ENCODE assay signal across 33 mouse cellular contexts in genomic region chr9:69716364-69716763, GRCm38 (mm10). TPM values are rescaled to one million over a fixed set of nuclear protein-coding genes. Genes with fewer than 3 reads are reported as not detected.
DNase-seq lines count a peak whose midpoint lies in the region; ATAC-seq and TF ChIP-seq lines count a peak whose summit lies in the region.
"Had no signal": no experiment of that assay in that cellular context is flagged by ENCODE, and none has a peak within 500 bp of the region (broad histone marks: within the 10 kb centered on the region; RNA-seq: fewer than 3 reads in every experiment).

No protein-coding gene starts in this region.

- H3K4me2 ChIP-seq in lung, embryonic 16.5 days (ENCODE audit: low read depth, low read length), result no peak overlapping the region
- H3K4me2 ChIP-seq: heart, embryonic 15.5 days; hindbrain, embryonic 14.5 days; midbrain, embryonic 15.5 days; neural tube, embryonic 12.5 days had no signal

- no peak overlapping the region for H3K9ac ChIP-seq in lung, embryonic 16.5 days (ENCODE audit: low read length)
- H3K9ac ChIP-seq: heart, embryonic 15.5 days; hindbrain, embryonic 14.5 days; kidney, embryonic 15.5 days; liver, embryonic 14.5 days; midbrain, embryonic 15.5 days; neural tube, embryonic 12.5 days had no signal

- peaks cover 25% of the 10 kb centered on the region for H3K4me1 ChIP-seq in lung, embryonic 16.5 days (replicated peaks; ENCODE audit: control insufficient read depth, insufficient read depth, low read length)

- H3K27me3 ChIP-seq in lung, embryonic 16.5 days (ENCODE audit: control insufficient read depth, insufficient read depth, low read depth, low read length), result no peaks in the 10 kb centered on the region
- H3K27me3 ChIP-seq: heart, embryonic 15.5 days; kidney, embryonic 15.5 days; neural tube, embryonic 12.5 days had no signal

- H3K9me3 ChIP-seq in lung, embryonic 16.5 days (ENCODE audit: control insufficient read depth, low read length), result no peaks in the 10 kb centered on the region
- H3K9me3 ChIP-seq: heart, embryonic 10.5 days; heart, embryonic 15.5 days; kidney, embryonic 15.5 days; midbrain, embryonic 15.5 days; neural tube, embryonic 12.5 days had no signal

- no peak for TF ChIP-seq POLR2A in brain, embryonic 14.5 days (IDR thresholded peaks at IDR 0.05; ENCODE audit: borderline replicate concordance, extremely low read depth, insufficient read depth, insufficient read length, poor library complexity, severe bottlenecking)

- whole genome bisulfite sequencing in lung, embryonic 16.5 days, result 19% methylated on average over 4 of the region's 4 CpGs

- peak overlapping the region; percentile 43 for H3K27ac ChIP-seq in lung, embryonic 16.5 days (ENCODE audit: low read length)
- H3K27ac ChIP-seq: heart, embryonic 10.5 days; heart, embryonic 15.5 days; hindbrain, embryonic 14.5 days; kidney, embryonic 15.5 days; liver, embryonic 14.5 days; midbrain, embryonic 15.5 days; neural tube, embryonic 12.5 days had no signal

- peak; percentile 76 for DNase-seq in heart, adult 11 months
- DNase-seq in heart, adult 18-20 months, result no peak
- DNase-seq in lung, postnatal 25 days (ENCODE audit: low spot score), result no peak
- DNase-seq in brain, embryonic 14.5 days (ENCODE audit: low read depth), result peak; percentile 28
- DNase-seq in embryo, embryonic 11 days, result peak; percentile 49
- DNase-seq in frontal cortex, postnatal 10 days (ENCODE audit: low spot score in 2 of 2), result no peak
- DNase-seq in adrenal gland, adult 18-20 months (ENCODE audit: low spot score in 2 of 2), result no peak
- DNase-seq: adrenal gland, adult 8-10 months; cerebellum, adult 9-10 months; cerebellum, postnatal 36 days; kidney, adult 18-20 months; kidney, postnatal 25 days; liver; right cerebral cortex, postnatal 4 days had no signal

- H3K36me3 ChIP-seq in lung, embryonic 16.5 days (ENCODE audit: control insufficient read depth, insufficient read depth, low read length), result no peaks in the 10 kb centered on the region
- H3K36me3 ChIP-seq: heart, embryonic 10.5 days; heart, embryonic 15.5 days; kidney, embryonic 15.5 days; midbrain, embryonic 15.5 days; neural tube, embryonic 12.5 days had no signal

- no peak for TF ChIP-seq CTCF in brain, embryonic 14.5 days (IDR thresholded peaks at IDR 0.05; ENCODE audit: borderline replicate concordance, extremely low read depth, insufficient read depth, insufficient read length)

- ATAC-seq in lung, embryonic 16.5 days (ENCODE audit: low read depth), result no peak
- ATAC-seq: CD4-positive, CD25-positive, alpha-beta regulatory T cell, adult 4 months; forebrain, embryonic 16.5 days; inflammation-experienced regulatory T-cells, adult 6 months; lung, postnatal 0 days; midbrain, embryonic 15.5 days had no signal

- no peak overlapping the region for H3K4me3 ChIP-seq in lung, embryonic 16.5 days (ENCODE audit: low read length)
- H3K4me3 ChIP-seq: heart, embryonic 10.5 days; heart, embryonic 15.5 days; kidney, embryonic 15.5 days; midbrain, embryonic 15.5 days; neural tube, embryonic 12.5 days had no signal

RNA-seq across cellular contexts. Expression of gene Foxb1, which starts 44.4 kb away (rescaled TPM):
- not detected for total RNA-seq in heart, adult 18-20 months (2021)
- polyA plus RNA-seq in lung, embryonic 16.5 days (2015; fragmentation: Nextera tagmentation; extraction: Ambion mirVana), result not detected in 2 replicates
- polyA plus RNA-seq in brain, embryonic 14.5 days (2012; rRNA removed), result 10.1 and 14.1 TPM in 2 replicates
- not detected for total RNA-seq in adrenal gland, adult 18-20 months (2021)
- total RNA-seq: adrenal gland, adult 8-10 months; adrenal gland, postnatal 4 days; gastrocnemius, adult 8-10 months; heart, postnatal 25 days; layer of hippocampus, adult 18-20 months; left cerebral cortex, postnatal 14 days had no signal
- polyA plus RNA-seq: CD4-positive, CD25-positive, alpha-beta regulatory T cell, adult 4 months; gonadal fat pad, adult 2 months; heart, embryonic 10.5 days; heart, embryonic 15.5 days; inflammation-experienced regulatory T-cells, adult 6 months; liver, embryonic 14.5 days; lung, postnatal 0 days; spleen, adult 2 months had no signal

Comparison
In these comparisons a context has a peak if more than half of its experiments do, and no peak if none do; other contexts are left out.
1. DNase-seq: peak in heart, adult 11 months (single experiment), brain, embryonic 14.5 days (single experiment) and embryo, embryonic 11 days (single experiment); none in heart, adult 18-20 months (0 of 2), lung, postnatal 25 days (single experiment), frontal cortex, postnatal 10 days (0 of 2) and adrenal gland, adult 18-20 months (0 of 2).